Mouse (Mus musculus) midbrain, embryonic 12.5 days (tissue): ENCODE results near the gene Cyp26b1. TPM values are rescaled to one million over a fixed set of nuclear protein-coding genes. Genes with fewer than 3 reads are reported as not detected.

Experiments used
- ATAC-seq: fragments of 200-750 bp; cut with Nextera tagmentation; 2 replicates; pipeline ENCODE4 v1.8.0; 2017; ENCODE audit warnings: low read depth, moderate TSS enrichment, moderate library complexity; ENCODE audit not compliant: low FRiP score
- H3K27ac ChIP-seq: fragments of 300-500 bp; sonication (generic); replicated peaks from 2 replicates; pipeline ENCODE4 v1.5.1; 2016; ENCODE audit warnings: mild to moderate bottlenecking
- H3K27me3 ChIP-seq: fragments of 300-500 bp; sonication (generic); 2 replicates; pipeline ENCODE4 v1.6.1; 2016; ENCODE audit warnings: mild to moderate bottlenecking
- H3K36me3 ChIP-seq: fragments of 300-500 bp; sonication (generic); 2 replicates; pipeline ENCODE4 v1.6.1; 2016
- H3K4me1 ChIP-seq: fragments of 300-500 bp; sonication (generic); 2 replicates; pipeline ENCODE4 v1.6.1; 2016
- H3K4me2 ChIP-seq: fragments of 300-500 bp; sonication (generic); replicated peaks from 2 replicates; pipeline ENCODE4 v1.6.1; 2016; ENCODE audit warnings: mild to moderate bottlenecking, moderate library complexity
- H3K4me3 ChIP-seq: fragments of 300-500 bp; sonication (generic); 2 replicates; pipeline ENCODE4 v1.5.1; 2016; ENCODE audit warnings: mild to moderate bottlenecking
- H3K9ac ChIP-seq: fragments of 300-500 bp; sonication (generic); replicated peaks from 2 replicates; pipeline ENCODE4 v1.6.1; 2016; ENCODE audit warnings: mild to moderate bottlenecking, moderate library complexity
- H3K9me3 ChIP-seq: fragments of 300-500 bp; sonication (generic); 2 replicates; pipeline ENCODE4 v1.6.1; 2016; ENCODE audit warnings: mild to moderate bottlenecking
- WGBS: fragments of 180-500 bp; shearing (Covaris S2); methylation state at CpG from one replicate; pipeline ENCODE4 v1.1.7; 2016; 5-methylcytosine and 5-hydroxymethylcytosine counted together
- polyA plus RNA-seq: library from polyadenylated mRNA; unstranded; fragments of >200 nt; fragmentation: Nextera tagmentation; extraction: Ambion mirVana; gene quantifications from 2 replicates; pipeline ENCODE4 v1.2.1, GENCODE M21; 2016

Gene Cyp26b1
- polyA plus RNA-seq, 1 experiment from 2014 or later = 14.1 TPM

- Histone ChIP-seq H3K4me2 (no peak overlapping the region), H3K9me3 (no peaks in the 10 kb centered on the region), H3K4me3 (no peak overlapping the region), H3K36me3 (no peaks in the 10 kb centered on the region), H3K27ac (no peak overlapping the region), H3K27me3 (peaks cover 3% of the 10 kb centered on the region; the same call in 1 of the 2 replicates), H3K9ac (no peak overlapping the region), H3K4me1 (no peaks in the 10 kb centered on the region)
- ATAC-seq = no peak
- 45% methylated on average over 5 of the region's 5 CpGs for WGBS
Observed at GRCm38 (mm10) chr6:84543516-84543915, 50.2 kb downstream of the Cyp26b1 start.

- ATAC-seq = no peak
- Histone ChIP-seq H3K4me2 (no peak overlapping the region), H3K27me3 (peaks cover 3% of the 10 kb centered on the region; the same call in 1 of the 2 replicates), H3K27ac (no peak overlapping the region), H3K9ac (no peak overlapping the region), H3K4me3 (no peak overlapping the region), H3K36me3 (no peaks in the 10 kb centered on the region), H3K9me3 (no peaks in the 10 kb centered on the region), H3K4me1 (no peaks in the 10 kb centered on the region)
- 64% methylated on average over 4 of the region's 4 CpGs for WGBS
Observed at GRCm38 (mm10) chr6:84539924-84540323, 53.8 kb downstream of the Cyp26b1 start.

- Histone ChIP-seq H3K9me3 (no peaks in the 10 kb centered on the region), H3K4me2 (no peak overlapping the region), H3K27ac (no peak overlapping the region), H3K4me1 (no peaks in the 10 kb centered on the region), H3K4me3 (no peak overlapping the region), H3K9ac (no peak overlapping the region), H3K27me3 (peaks cover 3% of the 10 kb centered on the region; the same call in 1 of the 2 replicates), H3K36me3 (no peaks in the 10 kb centered on the region)
- 89% methylated on average over 3 of the region's 3 CpGs for WGBS
- no peak for ATAC-seq
Observed at GRCm38 (mm10) chr6:84538681-84539080, 55.0 kb downstream of the Cyp26b1 start.

- no peaks in the 10 kb centered on the region for H3K27me3 ChIP-seq
- H3K9me3 ChIP-seq = no peaks in the 10 kb centered on the region
- 79% methylated on average over 16 of the region's 16 CpGs for WGBS
- H3K4me3 ChIP-seq = no peak overlapping the region
- no peaks in the 10 kb centered on the region for H3K4me1 ChIP-seq
- no peak overlapping the region for H3K9ac ChIP-seq
- no peaks in the 10 kb centered on the region for H3K36me3 ChIP-seq
- H3K27ac ChIP-seq = no peak overlapping the region
- H3K4me2 ChIP-seq = no peak overlapping the region
- no peak for ATAC-seq
Observed at GRCm38 (mm10) chr6:84537611-84538197, 56.0 kb downstream of the Cyp26b1 start.

GRCm38 (mm10) chr6:84534944-84535343, 58.8 kb downstream of the Cyp26b1 start:
- H3K9me3 ChIP-seq = no peaks in the 10 kb centered on the region
- H3K4me2 ChIP-seq = no peak overlapping the region
- no peaks in the 10 kb centered on the region for H3K36me3 ChIP-seq
- 86% methylated on average over 3 of the region's 3 CpGs for WGBS
- H3K4me1 ChIP-seq = no peaks in the 10 kb centered on the region
- H3K27ac ChIP-seq = no peak overlapping the region
- no peak overlapping the region for H3K9ac ChIP-seq
- ATAC-seq = no peak
- H3K4me3 ChIP-seq = no peak overlapping the region
- H3K27me3 ChIP-seq = no peaks in the 10 kb centered on the region

GRCm38 (mm10) chr6:84529912-84530311, 63.8 kb downstream of the Cyp26b1 start:
- no peaks in the 10 kb centered on the region for H3K4me1 ChIP-seq
- no peaks in the 10 kb centered on the region for H3K36me3 ChIP-seq
- no peak overlapping the region for H3K27ac ChIP-seq
- H3K4me2 ChIP-seq = no peak overlapping the region
- no peak for ATAC-seq
- no peak overlapping the region for H3K4me3 ChIP-seq
- H3K9ac ChIP-seq = no peak overlapping the region
- no peaks in the 10 kb centered on the region for H3K9me3 ChIP-seq
- H3K27me3 ChIP-seq = no peaks in the 10 kb centered on the region

GRCm38 (mm10) chr6:84524901-84525601, 68.7 kb downstream of the Cyp26b1 start:
- H3K36me3 ChIP-seq = no peaks in the 10 kb centered on the region
- H3K4me3 ChIP-seq = no peak overlapping the region
- H3K4me1 ChIP-seq = no peaks in the 10 kb centered on the region
- no peak for ATAC-seq
- WGBS = 89% methylated on average over 7 of the region's 7 CpGs
- no peak overlapping the region for H3K4me2 ChIP-seq
- H3K9ac ChIP-seq = no peak overlapping the region
- H3K9me3 ChIP-seq = no peaks in the 10 kb centered on the region
- 0 out of 2 replicates have a peak, but pooled peaks cover 6% of the 10 kb centered on the region for H3K27me3 ChIP-seq
- H3K27ac ChIP-seq = no peak overlapping the region
